Mouse (Mus musculus): ENCODE results near the gene Max. TPM values are rescaled to one million over a fixed set of nuclear protein-coding genes. Genes with fewer than 3 reads are reported as not detected.

Max gene
- polyA plus RNA-seq, 1 experiment from 2014 or later = 15.2 TPM

DNA sequence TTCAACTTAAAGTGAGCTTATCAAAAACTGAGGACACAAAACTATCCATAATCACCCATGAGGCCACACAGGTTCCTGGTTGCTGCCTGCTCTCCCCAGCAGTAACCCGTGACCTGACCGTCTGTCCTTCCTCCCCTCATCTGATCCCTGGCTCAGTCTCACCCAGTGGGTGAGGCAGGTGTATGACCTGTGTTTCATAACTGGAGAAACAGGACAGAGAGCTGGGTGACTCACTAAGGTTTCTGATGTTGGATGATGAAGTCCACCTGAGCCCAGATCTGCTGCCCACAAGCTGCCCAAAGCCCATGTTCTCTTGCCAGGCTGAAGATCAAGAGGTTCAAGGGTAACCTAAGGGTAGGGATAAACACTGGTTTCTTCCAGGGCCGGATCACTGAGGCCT, 35.0 kb downstream of the Max start:
- Histone ChIP-seq H3K27me3 (ENCODE audit: insufficient read depth, low read length) (no peaks in the 10 kb centered on the region), H3K9me3 (replicated peaks; ENCODE audit: low read length) (no peaks in the 10 kb centered on the region), H3K9ac (ENCODE audit: low read depth, low read length) (no peak overlapping the region), H3K4me1 (replicated peaks; ENCODE audit: insufficient read depth, low read length) (no peaks in the 10 kb centered on the region), H3K4me3 (replicated peaks; ENCODE audit: low read depth, low read length) (no peak overlapping the region), H3K36me3 (ENCODE audit: insufficient read depth, low read length) (no peaks in the 10 kb centered on the region), H3K27ac (no peak overlapping the region), H3K4me2 (ENCODE audit: low read length) (no peak overlapping the region)
- no peak for TF ChIP-seq CTCF (IDR thresholded peaks at IDR 0.05; ENCODE audit: low read depth)
- 83% methylated on average over 3 of the region's 3 CpGs for WGBS
- ATAC-seq (replicated peaks; ENCODE audit: low FRiP score, low read depth) (no peak), DNase-seq (ENCODE audit: low spot score) (no peak)

DNA sequence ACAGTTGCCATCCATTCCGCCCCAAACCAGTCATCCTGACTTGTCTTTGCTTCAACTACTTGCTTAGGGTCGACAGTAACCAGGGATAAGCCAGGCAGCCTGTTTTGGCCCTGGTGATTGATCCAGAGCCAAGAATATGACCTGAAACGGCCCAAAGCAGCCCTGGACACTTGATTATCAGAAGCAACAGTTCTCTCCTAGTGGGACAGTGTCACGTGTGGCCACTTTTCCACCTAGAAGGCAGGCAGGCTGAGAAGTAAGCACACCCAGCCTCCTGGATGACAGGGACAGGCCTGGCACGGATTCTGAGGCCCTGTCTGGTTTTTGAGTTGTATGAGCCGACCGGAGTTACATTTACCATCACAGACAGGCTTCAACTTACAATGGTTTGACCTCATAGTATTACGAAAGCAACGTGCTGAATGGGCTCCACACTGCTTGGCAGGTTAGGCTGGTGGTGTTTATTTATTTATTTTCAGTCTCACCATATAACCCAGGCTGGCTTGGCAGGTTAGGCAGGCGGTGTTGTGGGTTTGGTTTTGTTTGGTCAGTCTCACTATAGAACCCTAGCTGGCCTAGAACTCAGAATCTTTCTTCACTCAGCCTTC, 35.6 kb downstream of the Max start:
- ATAC-seq (replicated peaks; ENCODE audit: low FRiP score, low read depth) (no peak), DNase-seq (ENCODE audit: low spot score) (no peak)
- WGBS = 75% methylated on average over 10 of the region's 10 CpGs
- no peak overlapping the region for H3K4me3 ChIP-seq (replicated peaks; ENCODE audit: low read depth, low read length)
- no peaks in the 10 kb centered on the region for H3K27me3 ChIP-seq (ENCODE audit: insufficient read depth, low read length)
- H3K27ac ChIP-seq = no peak overlapping the region
- H3K4me2 ChIP-seq (ENCODE audit: low read length) = no peak overlapping the region
- no peak overlapping the region for H3K9ac ChIP-seq (ENCODE audit: low read depth, low read length)
- H3K4me1 ChIP-seq (replicated peaks; ENCODE audit: insufficient read depth, low read length) = no peaks in the 10 kb centered on the region
- H3K36me3 ChIP-seq (ENCODE audit: insufficient read depth, low read length) = no peaks in the 10 kb centered on the region
- no peaks in the 10 kb centered on the region for H3K9me3 ChIP-seq (replicated peaks; ENCODE audit: low read length)
- TF ChIP-seq CTCF (IDR thresholded peaks at IDR 0.05; ENCODE audit: low read depth) = no peak

DNA sequence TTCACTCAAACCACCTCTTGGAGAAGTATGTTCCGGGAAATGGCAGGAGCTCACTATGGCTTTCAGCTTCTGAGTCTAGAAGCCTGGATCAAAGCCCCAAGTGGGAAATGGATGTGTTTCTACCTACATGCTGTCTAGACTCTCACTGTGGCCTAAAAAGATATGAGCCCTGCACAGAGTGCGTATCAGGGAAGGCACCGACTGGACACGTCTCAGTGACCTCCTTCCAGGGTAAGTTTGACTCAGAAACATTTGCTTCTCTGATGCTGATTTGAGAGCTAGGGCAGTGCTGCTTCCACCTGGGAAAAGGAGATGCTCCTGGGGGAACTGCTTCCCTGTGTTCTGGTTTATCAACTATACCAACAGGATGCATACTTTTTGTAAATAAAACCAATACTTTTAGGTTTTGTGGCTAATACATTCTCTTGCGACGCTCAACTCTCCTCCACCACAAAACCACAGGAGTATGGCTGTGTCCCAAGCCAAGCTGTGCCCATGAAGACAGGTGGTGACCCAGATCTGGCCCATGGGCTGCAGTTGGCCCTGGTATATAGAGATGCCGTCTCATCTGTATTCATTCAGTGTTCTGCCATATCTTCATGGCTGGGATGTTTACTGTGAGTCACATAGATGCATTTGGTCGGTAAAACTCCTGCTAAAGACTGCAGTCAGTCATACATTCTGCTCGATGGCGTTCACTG, 36.9 kb downstream of the Max start:
- no peak overlapping the region for H3K4me2 ChIP-seq (ENCODE audit: low read length)
- no peak for TF ChIP-seq CTCF (IDR thresholded peaks at IDR 0.05; ENCODE audit: low read depth)
- ATAC-seq (replicated peaks; ENCODE audit: low FRiP score, low read depth) = no peak
- H3K36me3 ChIP-seq (ENCODE audit: insufficient read depth, low read length) = no peaks in the 10 kb centered on the region
- H3K27ac ChIP-seq = no peak overlapping the region
- 89% methylated on average over 10 of the region's 10 CpGs for WGBS
- no peaks in the 10 kb centered on the region for H3K27me3 ChIP-seq (ENCODE audit: insufficient read depth, low read length)
- H3K9ac ChIP-seq (ENCODE audit: low read depth, low read length) = no peak overlapping the region
- H3K4me1 ChIP-seq (replicated peaks; ENCODE audit: insufficient read depth, low read length) = no peaks in the 10 kb centered on the region
- H3K9me3 ChIP-seq (replicated peaks; ENCODE audit: low read length) = no peaks in the 10 kb centered on the region
- no peak overlapping the region for H3K4me3 ChIP-seq (replicated peaks; ENCODE audit: low read depth, low read length)
- no peak for DNase-seq (ENCODE audit: low spot score)

DNA sequence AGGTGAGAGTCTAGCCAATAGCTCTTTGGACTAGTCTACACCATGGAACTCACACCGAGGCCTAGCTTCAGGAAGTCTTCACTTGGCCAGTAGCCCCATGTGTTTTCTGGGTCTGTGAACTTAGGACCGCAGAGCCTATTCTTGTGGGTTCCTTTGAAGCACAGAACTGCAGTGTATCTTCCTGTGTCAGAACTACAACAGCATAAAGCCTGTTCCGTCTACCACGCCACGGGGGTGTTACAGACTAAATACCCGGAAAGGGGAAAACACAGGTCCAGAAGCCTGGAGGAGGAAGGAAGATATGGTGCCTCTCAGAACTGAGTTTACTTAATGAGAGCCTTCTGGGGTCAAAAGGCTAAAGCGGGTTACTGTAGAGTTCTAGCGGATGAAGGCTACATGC, 38.9 kb downstream of the Max start:
- ATAC-seq (replicated peaks; ENCODE audit: low FRiP score, low read depth) = no peak

DNA sequence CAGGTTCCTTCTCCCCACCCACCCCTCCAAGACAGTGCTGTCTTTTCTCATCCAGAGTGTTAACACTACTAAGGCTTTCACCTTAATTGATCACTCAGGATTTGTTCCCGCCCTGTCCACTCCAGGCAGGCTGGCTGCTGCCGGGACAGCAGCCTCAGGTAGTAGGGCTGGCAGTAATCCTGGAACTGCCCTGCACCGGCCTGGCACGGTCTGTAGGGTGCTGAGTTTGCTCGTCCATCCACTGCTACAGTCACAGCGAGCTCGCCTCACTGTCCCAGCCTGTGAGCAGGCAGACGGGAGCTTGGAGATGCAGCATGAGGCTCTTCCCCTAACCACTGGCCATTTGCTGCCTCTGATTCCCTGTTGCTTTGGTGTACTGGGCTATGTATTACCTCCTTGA, 41.0 kb downstream of the Max start:
- H3K27me3 ChIP-seq (ENCODE audit: insufficient read depth, low read length) = no peaks in the 10 kb centered on the region
- no peak overlapping the region for H3K4me2 ChIP-seq (ENCODE audit: low read length)
- H3K27ac ChIP-seq = no peak overlapping the region

More for the DNA sequence above, 38.9 kb downstream of the Max start:
- no peak for DNase-seq (ENCODE audit: low spot score)
- H3K4me3 ChIP-seq (replicated peaks; ENCODE audit: low read depth, low read length) = no peak overlapping the region
- H3K9me3 ChIP-seq (replicated peaks; ENCODE audit: low read length) = no peaks in the 10 kb centered on the region
- no peaks in the 10 kb centered on the region for H3K36me3 ChIP-seq (ENCODE audit: insufficient read depth, low read length)
- no peaks in the 10 kb centered on the region for H3K4me1 ChIP-seq (replicated peaks; ENCODE audit: insufficient read depth, low read length)
- no peak for TF ChIP-seq CTCF (IDR thresholded peaks at IDR 0.05; ENCODE audit: low read depth)
- H3K27ac ChIP-seq = no peak overlapping the region
- H3K27me3 ChIP-seq (ENCODE audit: insufficient read depth, low read length) = no peaks in the 10 kb centered on the region
- 83% methylated on average over 8 of the region's 8 CpGs for WGBS
- no peak overlapping the region for H3K9ac ChIP-seq (ENCODE audit: low read depth, low read length)
- H3K4me2 ChIP-seq (ENCODE audit: low read length) = no peak overlapping the region

DNA sequence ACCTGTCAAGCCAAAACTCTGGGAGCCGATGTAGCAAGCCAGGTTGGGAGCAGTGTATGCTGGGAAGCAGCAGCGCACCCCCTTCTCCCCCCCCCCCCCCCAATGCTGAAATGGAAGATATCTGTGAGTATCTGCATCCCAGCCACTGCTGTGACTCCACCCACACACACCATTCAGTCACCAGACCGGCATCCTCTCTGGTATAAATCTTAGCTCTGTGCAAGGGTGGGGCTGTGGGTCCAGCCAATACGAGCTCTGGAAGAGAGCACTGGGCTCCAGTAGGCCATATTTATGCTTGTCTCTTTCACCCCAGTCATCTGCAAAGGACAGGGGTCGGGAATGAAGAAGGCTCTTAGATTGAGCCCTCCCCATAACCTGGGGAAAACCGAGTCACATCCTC, 41.6 kb downstream of the Max start:
- ATAC-seq (replicated peaks; ENCODE audit: low FRiP score, low read depth) = no peak
- H3K4me1 ChIP-seq (replicated peaks; ENCODE audit: insufficient read depth, low read length) = no peaks in the 10 kb centered on the region
- no peaks in the 10 kb centered on the region for H3K9me3 ChIP-seq (replicated peaks; ENCODE audit: low read length)
- WGBS = 58% methylated on average over 5 of the region's 6 CpGs
- no peak overlapping the region for H3K27ac ChIP-seq
- H3K4me3 ChIP-seq (replicated peaks; ENCODE audit: low read depth, low read length) = no peak overlapping the region
- H3K27me3 ChIP-seq (ENCODE audit: insufficient read depth, low read length) = no peaks in the 10 kb centered on the region
- no peak overlapping the region for H3K4me2 ChIP-seq (ENCODE audit: low read length)
- no peak for TF ChIP-seq CTCF (IDR thresholded peaks at IDR 0.05; ENCODE audit: low read depth)
- DNase-seq (ENCODE audit: low spot score) = no peak
- H3K36me3 ChIP-seq (ENCODE audit: insufficient read depth, low read length) = no peaks in the 10 kb centered on the region
- H3K9ac ChIP-seq (ENCODE audit: low read depth, low read length) = no peak overlapping the region

More for the DNA sequence above, 41.0 kb downstream of the Max start:
- ATAC-seq (replicated peaks; ENCODE audit: low FRiP score, low read depth) = no peak
- Histone ChIP-seq H3K9me3 (replicated peaks; ENCODE audit: low read length) (no peaks in the 10 kb centered on the region), H3K4me1 (replicated peaks; ENCODE audit: insufficient read depth, low read length) (no peaks in the 10 kb centered on the region), H3K9ac (ENCODE audit: low read depth, low read length) (no peak overlapping the region), H3K4me3 (replicated peaks; ENCODE audit: low read depth, low read length) (no peak overlapping the region), H3K36me3 (ENCODE audit: insufficient read depth, low read length) (no peaks in the 10 kb centered on the region)
- TF ChIP-seq CTCF (IDR thresholded peaks at IDR 0.05; ENCODE audit: low read depth) = no peak
- 80% methylated on average over 8 of the region's 8 CpGs for WGBS
- DNase-seq (ENCODE audit: low spot score) = no peak

All from kidney, postnatal 0 days (tissue).